Mouse (Mus musculus): ENCODE results near the gene Arhgef3. TPM values are rescaled to one million over a fixed set of nuclear protein-coding genes. Genes with fewer than 3 reads are reported as not detected.

Arhgef3 gene
- total and polyA plus RNA-seq, 2 experiments from 2014 or later = 12.3 to 17.7 TPM

- no peak overlapping the region for H3K9ac ChIP-seq
- DNase-seq (no peak), ATAC-seq (no peak)
- no peaks in the 10 kb centered on the region for H3K27me3 ChIP-seq (ENCODE audit: insufficient read depth, low read length)
- H3K4me2 ChIP-seq (ENCODE audit: low read depth) = no peak overlapping the region
- no peak for TF ChIP-seq CTCF (IDR thresholded peaks at IDR 0.05; ENCODE audit: low read depth)
- H3K36me3 ChIP-seq (ENCODE audit: insufficient read depth) = no peaks in the 10 kb centered on the region
- H3K4me3 ChIP-seq (ENCODE audit: low read depth, low read length) = no peak overlapping the region
- no peak overlapping the region for H3K27ac ChIP-seq (ENCODE audit: low read depth, low read length)
- no peaks in the 10 kb centered on the region for H3K9me3 ChIP-seq (ENCODE audit: low read length)
- no peaks in the 10 kb centered on the region; the same call in 1 of the 2 replicates for H3K4me1 ChIP-seq (ENCODE audit: insufficient read depth)
- WGBS = 14% methylated on average over 11 of the region's 11 CpGs
Observed at GRCm38 (mm10) chr14:27272072-27272834, 157.6 kb downstream of the Arhgef3 start.

GRCm38 (mm10) chr14:27272835-27273138 is 158.1 kb downstream of the Arhgef3 start:
- ATAC-seq = no peak
- Histone ChIP-seq H3K9me3 (ENCODE audit: low read length) (no peaks in the 10 kb centered on the region), H3K9ac (no peak overlapping the region), H3K4me1 (ENCODE audit: insufficient read depth) (no peaks in the 10 kb centered on the region; the same call in 1 of the 2 replicates), H3K36me3 (ENCODE audit: insufficient read depth) (no peaks in the 10 kb centered on the region), H3K4me3 (ENCODE audit: low read depth, low read length) (no peak overlapping the region), H3K27me3 (ENCODE audit: insufficient read depth, low read length) (no peaks in the 10 kb centered on the region), H3K27ac (ENCODE audit: low read depth, low read length) (no peak overlapping the region), H3K4me2 (ENCODE audit: low read depth) (no peak overlapping the region)
- 68% methylated on average over 2 of the region's 2 CpGs for WGBS
- TF ChIP-seq CTCF (IDR thresholded peaks at IDR 0.05; ENCODE audit: low read depth) = no peak
- DNase-seq = no peak

- ATAC-seq (no peak), DNase-seq (no peak)
- no peaks in the 10 kb centered on the region; the same call in 1 of the 2 replicates for H3K4me1 ChIP-seq (ENCODE audit: insufficient read depth)
- no peak for TF ChIP-seq CTCF (IDR thresholded peaks at IDR 0.05; ENCODE audit: low read depth)
- H3K36me3 ChIP-seq (ENCODE audit: insufficient read depth) = no peaks in the 10 kb centered on the region
- H3K9me3 ChIP-seq (ENCODE audit: low read length) = no peaks in the 10 kb centered on the region
- no peak overlapping the region for H3K4me2 ChIP-seq (ENCODE audit: low read depth)
- H3K27ac ChIP-seq (ENCODE audit: low read depth, low read length) = no peak overlapping the region
- no peak overlapping the region for H3K9ac ChIP-seq
- H3K27me3 ChIP-seq (ENCODE audit: insufficient read depth, low read length) = no peaks in the 10 kb centered on the region
- no peak overlapping the region for H3K4me3 ChIP-seq (ENCODE audit: low read depth, low read length)
Observed at GRCm38 (mm10) chr14:27273169-27273568, 158.5 kb downstream of the Arhgef3 start.

GRCm38 (mm10) chr14:27277259-27277658 is 162.6 kb downstream of the Arhgef3 start:
- Histone ChIP-seq H3K27me3 (ENCODE audit: insufficient read depth, low read length) (no peaks in the 10 kb centered on the region), H3K9me3 (ENCODE audit: low read length) (no peaks in the 10 kb centered on the region), H3K4me1 (ENCODE audit: insufficient read depth) (no peaks in the 10 kb centered on the region; the same call in 1 of the 2 replicates), H3K4me3 (ENCODE audit: low read depth, low read length) (no peak overlapping the region), H3K27ac (ENCODE audit: low read depth, low read length) (no peak overlapping the region), H3K36me3 (ENCODE audit: insufficient read depth) (no peaks in the 10 kb centered on the region), H3K4me2 (ENCODE audit: low read depth) (no peak overlapping the region), H3K9ac (no peak overlapping the region)
- ATAC-seq (no peak), DNase-seq (no peak)
- no peak for TF ChIP-seq CTCF (IDR thresholded peaks at IDR 0.05; ENCODE audit: low read depth)
- WGBS = 85% methylated on average over 3 of the region's 3 CpGs

DNA sequence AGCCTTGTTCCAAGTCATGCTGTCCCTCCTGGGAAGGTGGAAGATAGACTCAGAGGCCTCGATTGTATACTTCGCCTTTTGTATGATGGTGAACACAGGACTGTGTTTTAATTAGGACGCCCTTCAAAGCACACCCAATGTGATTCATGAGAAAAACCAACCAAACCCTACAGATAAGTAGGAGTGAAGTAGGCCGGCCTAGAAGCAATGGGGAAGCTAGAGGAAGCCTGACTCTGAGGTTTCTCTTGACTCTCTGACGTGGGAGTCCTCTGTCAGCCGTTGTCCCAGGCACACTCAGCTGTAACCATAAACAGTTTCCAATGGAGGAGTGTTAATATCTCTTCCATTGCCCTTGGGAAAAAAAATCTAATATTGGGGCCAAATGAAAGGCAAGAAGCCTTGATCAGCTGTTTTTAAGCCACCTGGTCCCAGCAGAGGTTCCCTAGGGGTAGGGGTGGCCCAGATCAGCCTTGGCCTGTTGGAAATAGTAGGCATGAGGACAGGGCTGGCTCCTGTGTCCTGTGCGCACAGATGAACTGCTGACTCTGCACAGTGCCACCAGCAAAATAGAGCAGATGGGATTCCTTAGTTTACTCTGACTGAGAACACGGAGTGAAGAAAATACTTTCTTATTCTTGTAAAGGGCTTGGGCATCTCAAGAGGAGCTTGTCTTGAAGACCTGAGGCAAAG is 165.6 kb downstream of the Arhgef3 start:
- H3K36me3 ChIP-seq (ENCODE audit: insufficient read depth) = no peaks in the 10 kb centered on the region
- no peak overlapping the region for H3K4me3 ChIP-seq (ENCODE audit: low read depth, low read length)
- ATAC-seq (no peak), DNase-seq (no peak)
- no peaks in the 10 kb centered on the region for H3K27me3 ChIP-seq (ENCODE audit: insufficient read depth, low read length)
- WGBS = 91% methylated on average over 8 of the region's 8 CpGs
- no peak overlapping the region for H3K9ac ChIP-seq
- H3K4me2 ChIP-seq (ENCODE audit: low read depth) = no peak overlapping the region
- H3K9me3 ChIP-seq (ENCODE audit: low read length) = no peaks in the 10 kb centered on the region
- no peak for TF ChIP-seq CTCF (IDR thresholded peaks at IDR 0.05; ENCODE audit: low read depth)
- H3K27ac ChIP-seq (ENCODE audit: low read depth, low read length) = no peak overlapping the region
- no peaks in the 10 kb centered on the region for H3K4me1 ChIP-seq (ENCODE audit: insufficient read depth)

DNA sequence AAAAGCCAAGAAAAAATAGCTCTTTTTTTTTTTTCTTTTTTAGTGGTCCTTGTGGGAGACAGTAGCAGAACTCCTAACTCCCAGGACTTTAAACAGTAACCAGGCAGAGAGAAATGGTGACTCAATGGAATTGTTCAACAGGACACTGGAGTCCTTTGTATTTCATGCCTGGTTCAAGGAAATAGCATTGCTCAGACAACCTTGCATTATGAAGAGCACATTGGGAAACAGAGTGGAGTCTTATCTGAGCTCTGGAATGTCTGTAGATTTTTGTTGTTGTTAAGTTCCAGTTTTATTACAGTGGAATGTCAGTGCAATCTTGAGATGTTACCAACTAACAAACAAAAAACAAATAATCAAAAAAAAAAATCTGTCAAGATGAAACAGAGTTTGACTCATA is 169.3 kb downstream of the Arhgef3 start:
- no peaks in the 10 kb centered on the region for H3K4me1 ChIP-seq (ENCODE audit: insufficient read depth)
- no peak overlapping the region for H3K9ac ChIP-seq
- H3K27ac ChIP-seq (ENCODE audit: low read depth, low read length) = no peak overlapping the region
- no peak overlapping the region for H3K4me3 ChIP-seq (ENCODE audit: low read depth, low read length)
- no peak for TF ChIP-seq CTCF (IDR thresholded peaks at IDR 0.05; ENCODE audit: low read depth)
- no peak for ATAC-seq
- no peak overlapping the region for H3K4me2 ChIP-seq (ENCODE audit: low read depth)
- no peaks in the 10 kb centered on the region for H3K9me3 ChIP-seq (ENCODE audit: low read length)
- DNase-seq = no peak
- H3K27me3 ChIP-seq (ENCODE audit: insufficient read depth, low read length) = no peaks in the 10 kb centered on the region
- H3K36me3 ChIP-seq (ENCODE audit: insufficient read depth) = no peaks in the 10 kb centered on the region

GRCm38 (mm10) chr14:27286202-27286601 is 171.5 kb downstream of the Arhgef3 start:
- no peaks in the 10 kb centered on the region for H3K9me3 ChIP-seq (ENCODE audit: low read length)
- WGBS = 66% methylated on average over 4 of the region's 4 CpGs

More at GRCm38 (mm10) chr14:27286202-27286601, 171.5 kb downstream of the Arhgef3 start:
- H3K4me3 ChIP-seq (ENCODE audit: low read depth, low read length) = no peak overlapping the region
- H3K27me3 ChIP-seq (ENCODE audit: insufficient read depth, low read length) = no peaks in the 10 kb centered on the region
- no peak overlapping the region for H3K9ac ChIP-seq
- no peak for DNase-seq
- H3K4me2 ChIP-seq (ENCODE audit: low read depth) = no peak overlapping the region
- H3K27ac ChIP-seq (ENCODE audit: low read depth, low read length) = no peak overlapping the region
- no peak for ATAC-seq
- H3K36me3 ChIP-seq (ENCODE audit: insufficient read depth) = no peaks in the 10 kb centered on the region
- no peaks in the 10 kb centered on the region for H3K4me1 ChIP-seq (ENCODE audit: insufficient read depth)
- TF ChIP-seq CTCF (IDR thresholded peaks at IDR 0.05; ENCODE audit: low read depth) = no peak

Data from forebrain, postnatal 0 days (tissue).